ENCODE assay signal across 26 mouse cellular contexts in genomic region chr13:107306958-107307357, GRCm38 (mm10).
DNase-seq lines count a peak whose midpoint lies in the region; ATAC-seq lines count a peak whose summit lies in the region.
"Had no signal": no experiment of that assay in that cellular context is flagged by ENCODE, and none has a peak within 500 bp of the region (broad histone marks: within the 10 kb centered on the region; RNA-seq: fewer than 3 reads in every experiment).

No protein-coding gene starts in this region.

- no peaks in the 10 kb centered on the region for H3K4me1 ChIP-seq in intestine, embryonic 15.5 days (replicated peaks)
- H3K4me1 ChIP-seq: embryonic facial prominence, embryonic 10.5 days; embryonic facial prominence, embryonic 13.5 days had no signal

- no peak overlapping the region for H3K9ac ChIP-seq in intestine, embryonic 15.5 days
- H3K9ac ChIP-seq: embryonic facial prominence, embryonic 13.5 days; forebrain, embryonic 12.5 days; forebrain, embryonic 15.5 days; heart, embryonic 13.5 days; hindbrain, embryonic 14.5 days had no signal

- H3K4me2 ChIP-seq in intestine, embryonic 15.5 days (replicated peaks): no peak overlapping the region
- H3K4me2 ChIP-seq: embryonic facial prominence, embryonic 13.5 days; forebrain, embryonic 12.5 days; forebrain, embryonic 15.5 days; heart, embryonic 13.5 days; hindbrain, embryonic 14.5 days had no signal

- DNase-seq in left cerebral cortex, adult 18-20 months (ENCODE audit: low spot score in 2 of 2): no peak
- no peak for DNase-seq in embryo, embryonic 10 days (ENCODE audit: low spot score)
- no peak for DNase-seq in T-cell, adult 2 months (ENCODE audit: low spot score)
- DNase-seq: adrenal gland, postnatal 10 days; adrenal gland, postnatal 36 days; cerebellum, adult 18-20 months; cerebellum, adult 9-10 months; cerebellum, postnatal 14 days; embryo, embryonic 11 days; gastrocnemius, postnatal 25 days; heart, adult 18-20 months; heart, postnatal 14 days; heart, postnatal 4 days had no signal

- no peak overlapping the region for H3K27ac ChIP-seq in intestine, embryonic 15.5 days
- H3K27ac ChIP-seq: embryonic facial prominence, embryonic 10.5 days; embryonic facial prominence, embryonic 13.5 days; forebrain, embryonic 12.5 days; forebrain, embryonic 15.5 days; heart, embryonic 10.5 days; heart, embryonic 13.5 days; hindbrain, embryonic 14.5 days; hindbrain, postnatal 0 days had no signal

- no peaks in the 10 kb centered on the region for H3K36me3 ChIP-seq in intestine, embryonic 15.5 days
- H3K36me3 ChIP-seq: embryonic facial prominence, embryonic 10.5 days; embryonic facial prominence, embryonic 13.5 days; forebrain, embryonic 12.5 days; forebrain, embryonic 15.5 days; heart, embryonic 10.5 days; heart, embryonic 13.5 days had no signal

- H3K27me3 ChIP-seq in intestine, embryonic 15.5 days (replicated peaks): no peaks in the 10 kb centered on the region
- H3K27me3 ChIP-seq: embryonic facial prominence, embryonic 13.5 days; forebrain, embryonic 12.5 days; forebrain, embryonic 15.5 days; heart, embryonic 13.5 days had no signal

- peak; percentile 50 for ATAC-seq in common myeloid progenitor, adult 5-6 weeks (replicated peaks; ENCODE audit: low read depth, poor library complexity, severe bottlenecking)
- 0 out of 2 replicates have a peak, but pooled peaks have one; percentile 36 for ATAC-seq in intestine, embryonic 15.5 days
- ATAC-seq in megakaryocyte, adult 5-6 weeks (ENCODE audit: poor library complexity, severe bottlenecking): peak; percentile 48; the same call in 1 of the 2 replicates
- ATAC-seq: forebrain, embryonic 15.5 days; hindbrain, postnatal 0 days; inflammation-experienced regulatory T-cells, adult 6 months had no signal

- no peaks in the 10 kb centered on the region for H3K9me3 ChIP-seq in intestine, embryonic 15.5 days
- H3K9me3 ChIP-seq: embryonic facial prominence, embryonic 10.5 days; embryonic facial prominence, embryonic 13.5 days; forebrain, embryonic 12.5 days; forebrain, embryonic 15.5 days; heart, embryonic 10.5 days; heart, embryonic 13.5 days had no signal

- 71% methylated on average over 1 of the region's 1 CpGs for WGBS in intestine, embryonic 15.5 days

- H3K4me3 ChIP-seq in intestine, embryonic 15.5 days (replicated peaks): no peak overlapping the region
- H3K4me3 ChIP-seq: embryonic facial prominence, embryonic 10.5 days; embryonic facial prominence, embryonic 13.5 days; erythroblast, embryonic 14.5 days; forebrain, embryonic 12.5 days; forebrain, embryonic 15.5 days; heart, embryonic 10.5 days; heart, embryonic 13.5 days had no signal
